Mouse (Mus musculus) neural tube, embryonic 11.5 days (tissue): ENCODE measurements at regions not wholly inside any gene's neighbourhood (a gene's known extent, or its start where the extent isn't known, plus 50 kb on each side); places are given as distances from the start of the nearest gene placed in this dataset.

ENCODE experiments used
- ATAC-seq: fragments of 200-750 bp; cut with Nextera tagmentation; 2 replicates; pipeline ENCODE4 v1.8.0; 2017; ENCODE audit warnings: moderate number of reproducible peaks, mild to moderate bottlenecking, moderate TSS enrichment, moderate library complexity; ENCODE audit not compliant: insufficient read depth, low FRiP score, low TSS enrichment
- DNase-seq: peaks from one replicate; pipeline ENCODE4 v3.0.0-alpha.2; 2015; ENCODE audit warnings: low spot score
- H3K27ac ChIP-seq: fragments of 300-500 bp; sonication (generic); 2 replicates; pipeline ENCODE4 v1.5.1; 2014; ENCODE audit warnings: low read depth, mild to moderate bottlenecking, low read length
- H3K27me3 ChIP-seq: fragments of 300-500 bp; sonication (generic); 2 replicates; pipeline ENCODE4 v1.6.1; 2014; ENCODE audit warnings: mild to moderate bottlenecking, low read length, mixed read lengths; ENCODE audit not compliant: control insufficient read depth, insufficient read depth
- H3K36me3 ChIP-seq: fragments of 300-500 bp; sonication (generic); 2 replicates; pipeline ENCODE4 v1.6.1; 2014; ENCODE audit warnings: mild to moderate bottlenecking, low read length, moderate library complexity, mixed read lengths; ENCODE audit not compliant: control insufficient read depth, insufficient read depth
- H3K4me1 ChIP-seq: fragments of 300-500 bp; sonication (generic); 2 replicates; pipeline ENCODE4 v1.6.1; 2014; ENCODE audit warnings: low read length, mixed read lengths; ENCODE audit not compliant: control insufficient read depth, insufficient read depth
- H3K4me2 ChIP-seq: fragments of 300-500 bp; sonication (generic); 2 replicates; pipeline ENCODE4 v1.6.1; 2014; ENCODE audit warnings: low read depth, mild to moderate bottlenecking, moderate library complexity
- H3K4me3 ChIP-seq: fragments of 300-500 bp; sonication (generic); 2 replicates; pipeline ENCODE4 v1.5.1; 2014; ENCODE audit warnings: low read depth, low read length
- H3K9ac ChIP-seq: fragments of 300-500 bp; sonication (generic); 2 replicates; pipeline ENCODE4 v1.6.1; 2014; ENCODE audit warnings: mild to moderate bottlenecking, low read length
- H3K9me3 ChIP-seq: fragments of 300-500 bp; sonication (generic); 2 replicates; pipeline ENCODE4 v1.6.1; 2016; ENCODE audit warnings: low read length; ENCODE audit not compliant: control insufficient read depth
- WGBS: fragments of 180-500 bp; shearing (Covaris S2); extraction: QIAGEN DNeasy Blood & Tissue Kit; methylation state at CpG from one replicate; pipeline ENCODE4 v1.1.7; 2014; 5-methylcytosine and 5-hydroxymethylcytosine counted together

- H3K27ac ChIP-seq: no peak overlapping the region
- H3K9me3 ChIP-seq: no peaks in the 10 kb centered on the region
- ATAC-seq (no peak), DNase-seq (no peak)
- H3K4me2 ChIP-seq: no peak overlapping the region
- H3K36me3 ChIP-seq: no peaks in the 10 kb centered on the region
- no peak overlapping the region for H3K4me3 ChIP-seq
- H3K4me1 ChIP-seq: no peaks in the 10 kb centered on the region
- H3K27me3 ChIP-seq: no peaks in the 10 kb centered on the region
- no peak overlapping the region for H3K9ac ChIP-seq
- 88% methylated on average over 9 of the region's 9 CpGs for WGBS
Observed at GRCm38 (mm10) chr1:143918146-143918774, 85.7 kb downstream of the Rgs2 start.

DNA sequence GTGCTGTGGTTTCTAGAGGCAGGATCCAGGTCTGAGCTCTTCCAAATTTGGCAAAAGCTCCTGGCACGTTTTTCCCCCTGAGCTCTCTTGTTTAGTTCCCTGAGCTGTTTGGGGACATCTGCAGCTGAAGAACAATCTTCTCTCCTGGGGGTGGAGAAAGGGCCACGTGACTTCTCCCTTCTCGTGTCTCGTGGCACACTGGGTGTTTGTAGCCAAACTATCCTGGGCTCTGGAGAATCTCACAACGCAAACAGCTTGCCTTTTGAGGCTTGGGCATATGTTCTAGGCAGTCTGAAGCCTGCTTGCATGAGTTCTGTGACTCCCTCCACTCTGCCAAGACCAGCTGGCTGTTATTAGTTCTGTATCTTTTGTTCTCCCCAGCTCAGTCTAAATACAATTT is 86.3 kb downstream of the Rgs2 start:
- no peaks in the 10 kb centered on the region for H3K9me3 ChIP-seq
- WGBS: 71% methylated on average over 5 of the region's 5 CpGs
- H3K4me3 ChIP-seq: no peak overlapping the region
- no peaks in the 10 kb centered on the region for H3K27me3 ChIP-seq
- no peaks in the 10 kb centered on the region for H3K4me1 ChIP-seq
- H3K27ac ChIP-seq: no peak overlapping the region
- no peak overlapping the region for H3K9ac ChIP-seq
- DNase-seq (no peak), ATAC-seq (no peak)
- no peak overlapping the region for H3K4me2 ChIP-seq
- no peaks in the 10 kb centered on the region for H3K36me3 ChIP-seq

- H3K36me3 ChIP-seq: no peaks in the 10 kb centered on the region
- H3K9ac ChIP-seq: no peak overlapping the region
- H3K4me1 ChIP-seq: no peaks in the 10 kb centered on the region
- 85% methylated on average over 9 of the region's 9 CpGs for WGBS
- DNase-seq (no peak), ATAC-seq (no peak)
- H3K27me3 ChIP-seq: no peaks in the 10 kb centered on the region
- no peaks in the 10 kb centered on the region for H3K9me3 ChIP-seq
- no peak overlapping the region for H3K4me2 ChIP-seq
- H3K27ac ChIP-seq: no peak overlapping the region
- no peak overlapping the region for H3K4me3 ChIP-seq
Observed at GRCm38 (mm10) chr1:143916587-143916986, 87.4 kb downstream of the Rgs2 start.

- Histone ChIP-seq H3K4me3 (no peak overlapping the region), H3K4me2 (no peak overlapping the region), H3K4me1 (no peaks in the 10 kb centered on the region), H3K36me3 (no peaks in the 10 kb centered on the region), H3K27me3 (no peaks in the 10 kb centered on the region), H3K9me3 (no peaks in the 10 kb centered on the region), H3K27ac (no peak overlapping the region), H3K9ac (no peak overlapping the region)
- DNase-seq: no peak
- WGBS: 84% methylated on average over 3 of the region's 3 CpGs
- ATAC-seq: no peak
Observed at GRCm38 (mm10) chr1:143912586-143912985, 91.4 kb downstream of the Rgs2 start.

DNA sequence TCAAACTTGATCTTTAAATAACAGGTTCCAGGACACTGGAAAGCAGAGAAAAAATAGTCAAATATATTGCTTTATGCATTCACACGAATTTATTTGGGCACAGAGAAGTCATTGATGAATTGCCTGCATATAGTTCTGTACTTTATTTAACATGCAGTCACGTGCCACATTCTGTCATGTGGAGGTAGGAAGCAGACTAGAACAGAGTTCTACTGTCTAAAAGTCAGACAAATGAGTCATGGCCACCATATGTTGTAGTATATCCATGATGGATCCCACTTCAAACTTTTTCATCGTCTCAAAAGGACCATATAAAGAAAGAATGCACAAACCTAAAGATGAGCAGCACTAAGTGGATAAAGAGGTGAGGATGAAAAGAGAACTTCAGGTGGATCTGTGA is 92.7 kb downstream of the Rgs2 start:
- Histone ChIP-seq H3K9me3 (no peaks in the 10 kb centered on the region), H3K27me3 (no peaks in the 10 kb centered on the region), H3K4me2 (no peak overlapping the region), H3K9ac (no peak overlapping the region), H3K36me3 (no peaks in the 10 kb centered on the region), H3K27ac (no peak overlapping the region), H3K4me1 (no peaks in the 10 kb centered on the region), H3K4me3 (no peak overlapping the region)
- no peak for DNase-seq
- ATAC-seq: no peak
- WGBS: 54% methylated on average over 3 of the region's 3 CpGs

DNA sequence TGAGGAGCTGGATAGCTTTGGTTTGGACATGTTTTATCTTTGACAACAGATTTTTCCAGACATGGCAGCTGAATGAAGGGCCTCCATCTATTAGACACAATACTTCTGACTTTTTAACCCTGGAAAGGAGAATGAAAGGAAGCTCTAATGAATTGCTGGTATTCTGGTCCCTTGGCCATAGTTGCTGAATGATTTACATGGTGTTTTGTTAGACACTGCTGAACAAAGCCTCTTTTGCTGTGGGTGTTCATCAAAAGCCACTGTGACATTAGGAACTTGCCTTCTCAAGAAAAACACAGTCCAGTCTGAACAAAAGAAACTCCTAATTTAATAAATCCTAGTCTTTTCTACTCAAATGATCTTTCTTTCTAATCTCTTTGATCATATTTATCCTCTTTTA is 93.4 kb downstream of the Rgs2 start:
- no peak overlapping the region for H3K4me2 ChIP-seq
- DNase-seq: no peak
- H3K9ac ChIP-seq: no peak overlapping the region
- no peaks in the 10 kb centered on the region for H3K9me3 ChIP-seq
- no peaks in the 10 kb centered on the region for H3K27me3 ChIP-seq
- no peaks in the 10 kb centered on the region for H3K36me3 ChIP-seq
- no peaks in the 10 kb centered on the region for H3K4me1 ChIP-seq
- peak; percentile 51; the same call in 1 of the 2 replicates for ATAC-seq
- H3K27ac ChIP-seq: no peak overlapping the region
- H3K4me3 ChIP-seq: no peak overlapping the region

DNA sequence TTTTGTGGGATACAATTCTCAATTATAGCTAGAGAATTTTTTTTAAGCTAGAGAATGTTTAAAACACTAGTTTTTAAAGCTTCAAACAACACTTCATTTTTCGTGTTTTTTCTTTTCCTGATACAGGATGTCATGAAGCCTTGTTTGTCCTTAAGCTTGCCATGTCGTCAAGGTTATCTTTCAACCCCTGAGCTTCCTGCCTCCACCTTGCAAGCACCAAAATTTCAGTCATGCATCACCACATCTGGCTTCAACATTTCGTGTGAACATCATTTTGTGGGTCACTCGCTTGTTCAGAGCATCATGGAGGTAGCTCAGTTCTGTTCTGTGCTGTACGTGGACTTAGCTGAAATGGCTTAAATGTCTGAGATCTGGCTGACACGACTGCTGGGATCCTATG is 96.6 kb downstream of the Rgs2 start:
- H3K27ac ChIP-seq: no peak overlapping the region
- H3K9me3 ChIP-seq: no peaks in the 10 kb centered on the region
- no peaks in the 10 kb centered on the region for H3K4me1 ChIP-seq
- DNase-seq (no peak), ATAC-seq (no peak)
- H3K27me3 ChIP-seq: no peaks in the 10 kb centered on the region
- H3K9ac ChIP-seq: no peak overlapping the region
- H3K4me2 ChIP-seq: no peak overlapping the region
- no peak overlapping the region for H3K4me3 ChIP-seq
- WGBS: 69% methylated on average over 6 of the region's 6 CpGs
- no peaks in the 10 kb centered on the region for H3K36me3 ChIP-seq

DNA sequence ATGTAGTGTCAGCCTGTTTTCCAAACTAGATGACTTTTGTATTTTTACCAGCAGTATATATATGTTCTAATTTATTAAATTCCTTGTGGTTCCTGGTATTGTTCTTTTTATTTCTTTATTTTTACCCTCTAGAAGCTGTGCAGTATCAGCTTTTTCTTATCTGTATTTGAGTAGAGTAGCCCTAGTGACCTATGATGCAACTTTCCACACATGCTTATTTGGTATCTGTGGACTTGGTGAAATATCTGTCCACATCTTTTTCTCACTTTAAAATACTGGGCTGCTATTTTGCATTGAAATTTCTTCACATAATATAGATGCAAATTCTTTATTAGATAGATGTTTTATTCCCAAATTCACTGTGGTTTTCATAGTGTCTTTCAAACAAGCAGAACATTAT is 97.1 kb downstream of the Rgs2 start:
- H3K36me3 ChIP-seq: no peaks in the 10 kb centered on the region
- ATAC-seq (no peak), DNase-seq (no peak)
- no peak overlapping the region for H3K9ac ChIP-seq
- H3K9me3 ChIP-seq: no peaks in the 10 kb centered on the region
- H3K4me3 ChIP-seq: no peak overlapping the region
- no peaks in the 10 kb centered on the region for H3K4me1 ChIP-seq
- H3K27ac ChIP-seq: no peak overlapping the region
- no peak overlapping the region for H3K4me2 ChIP-seq
- no peaks in the 10 kb centered on the region for H3K27me3 ChIP-seq

GRCm38 (mm10) chr1:143903985-143904384 is 100.0 kb downstream of the Rgs2 start:
- H3K36me3 ChIP-seq: no peaks in the 10 kb centered on the region
- H3K4me3 ChIP-seq: no peak overlapping the region
- no peaks in the 10 kb centered on the region for H3K27me3 ChIP-seq
- no peak for ATAC-seq
- 91% methylated on average over 3 of the region's 3 CpGs for WGBS
- H3K27ac ChIP-seq: no peak overlapping the region
- no peaks in the 10 kb centered on the region for H3K4me1 ChIP-seq
- no peak for DNase-seq
- no peaks in the 10 kb centered on the region for H3K9me3 ChIP-seq
- H3K4me2 ChIP-seq: no peak overlapping the region
- no peak overlapping the region for H3K9ac ChIP-seq
